8 mouse cellular contexts compared by ENCODE assay signal in the genomic region with DNA sequence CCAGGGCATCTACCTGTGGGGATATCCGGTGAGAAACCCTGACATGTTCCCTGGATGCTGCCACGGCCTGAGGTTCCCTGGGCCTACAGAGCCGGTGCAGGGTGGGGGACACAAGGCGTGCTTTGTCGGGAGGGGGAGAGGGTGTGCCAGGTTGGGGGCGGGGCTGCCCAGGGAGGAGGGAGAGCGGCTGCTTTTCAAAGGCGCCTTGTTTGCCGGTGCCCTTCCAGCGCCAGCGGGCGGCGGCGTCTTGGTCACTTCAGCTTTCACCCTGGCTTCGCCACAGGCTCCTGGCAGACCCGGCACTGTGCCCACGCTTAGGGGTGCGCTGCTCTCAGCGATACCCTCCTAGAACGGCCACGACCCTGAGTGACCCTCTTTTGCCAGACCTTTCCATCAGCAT. TPM values are rescaled to one million over a fixed set of nuclear protein-coding genes. Genes with fewer than 3 reads are reported as not detected.
A peak's percentile ranks its signal among the peaks of the same experiment; 100 is the strongest.
DNase-seq lines count a peak whose midpoint lies in the region; ATAC-seq and TF ChIP-seq lines count a peak whose summit lies in the region.

No protein-coding gene starts in this region.

- peak; percentile 44 for DNase-seq in adrenal gland, adult 2 months
- DNase-seq in adrenal gland, postnatal 4 days (ENCODE audit: low spot score in 2 of 2), result no peak
- DNase-seq in lung, embryonic 14.5 days, result peak; percentile 53
- no peak for DNase-seq in lung, postnatal 36 days
- DNase-seq in limb, embryonic 10.5 days (ENCODE audit: low spot score), result no peak
- peak; percentile 70 for DNase-seq in right cerebral cortex, postnatal 14 days
- DNase-seq in yolk sac, embryonic 10.5 days (ENCODE audit: low spot score), result no peak

- no peak overlapping the region; the same call in 1 of the 2 replicates for H3K27ac ChIP-seq in lung, embryonic 14.5 days (ENCODE audit: low read depth)
- H3K27ac ChIP-seq in heart, embryonic 16.5 days (ENCODE audit: low read length), result no peak overlapping the region
- peak overlapping the region; percentile 46; the same call in 1 of the 2 replicates for H3K27ac ChIP-seq in limb, embryonic 10.5 days

- H3K9me3 ChIP-seq in lung, embryonic 14.5 days (ENCODE audit: low read depth, low read length), result no peaks in the 10 kb centered on the region
- H3K9me3 ChIP-seq in heart, embryonic 16.5 days (replicated peaks; ENCODE audit: control insufficient read depth, low read length), result no peaks in the 10 kb centered on the region
- no peaks in the 10 kb centered on the region for H3K9me3 ChIP-seq in limb, embryonic 10.5 days (replicated peaks)

- peak overlapping the region; percentile 20 for H3K4me3 ChIP-seq in lung, embryonic 14.5 days (ENCODE audit: low read depth, low read length)
- peak overlapping the region; percentile 34 for H3K4me3 ChIP-seq in heart, embryonic 16.5 days (ENCODE audit: low read length)
- peak overlapping the region; percentile 39 for H3K4me3 ChIP-seq in limb, embryonic 10.5 days

- H3K9ac ChIP-seq in lung, embryonic 14.5 days, result peak overlapping the region; percentile 27; the same call in 1 of the 2 replicates
- peak overlapping the region; percentile 55; the same call in 1 of the 2 replicates for H3K9ac ChIP-seq in heart, embryonic 16.5 days (ENCODE audit: low read length)

- TF ChIP-seq CTCF in lung, embryonic 14.5 days (IDR thresholded peaks at IDR 0.05; ENCODE audit: low read depth), result no peak

- ATAC-seq in lung, embryonic 14.5 days (ENCODE audit: insufficient read depth), result no peak; the same call in 1 of the 2 replicates
- ATAC-seq in heart, embryonic 16.5 days (replicated peaks; ENCODE audit: extremely low read depth, insufficient read depth, low FRiP score), result no peak

- H3K4me1 ChIP-seq in lung, embryonic 14.5 days (ENCODE audit: insufficient read depth), result peaks cover 9% of the 10 kb centered on the region; the same call in 1 of the 2 replicates
- H3K4me1 ChIP-seq in heart, embryonic 16.5 days (ENCODE audit: control insufficient read depth, insufficient read depth, low read length), result peaks cover 24% of the 10 kb centered on the region
- peaks cover 51% of the 10 kb centered on the region for H3K4me1 ChIP-seq in limb, embryonic 10.5 days

- H3K27me3 ChIP-seq in lung, embryonic 14.5 days (ENCODE audit: insufficient read depth, low read length), result 0 out of 2 replicates have a peak, but pooled peaks cover 6% of the 10 kb centered on the region
- H3K27me3 ChIP-seq in heart, embryonic 16.5 days (ENCODE audit: control insufficient read depth, insufficient read depth, low read length), result peaks cover 18% of the 10 kb centered on the region
- H3K27me3 ChIP-seq in limb, embryonic 10.5 days (ENCODE audit: low read depth, poor library complexity, severe bottlenecking), result peaks cover 57% of the 10 kb centered on the region

- H3K4me2 ChIP-seq in lung, embryonic 14.5 days, result peak overlapping the region; percentile 56
- H3K4me2 ChIP-seq in heart, embryonic 16.5 days (ENCODE audit: low read depth, low read length), result peak overlapping the region; percentile 55

- WGBS in lung, embryonic 14.5 days, result 5% methylated on average over 21 of the region's 21 CpGs
- WGBS in heart, embryonic 16.5 days, result 24% methylated on average over 20 of the region's 21 CpGs
- WGBS in limb, embryonic 10.5 days, result 12% methylated on average over 21 of the region's 21 CpGs

- peaks cover 44% of the 10 kb centered on the region for H3K36me3 ChIP-seq in lung, embryonic 14.5 days (ENCODE audit: insufficient read depth)
- peaks cover 17% of the 10 kb centered on the region for H3K36me3 ChIP-seq in heart, embryonic 16.5 days (ENCODE audit: control insufficient read depth, insufficient read depth)
- peaks cover 50% of the 10 kb centered on the region for H3K36me3 ChIP-seq in limb, embryonic 10.5 days

RNA-seq across cellular contexts. Expression of gene Col11a2, which starts 0.8 kb away (rescaled TPM):
- 1 to 10 TPM; 1.0 to 1.1 TPM for total RNA-seq in adrenal gland, adult 2 months (2021)
- polyA plus RNA-seq in adrenal gland, adult 2 months (2012; rRNA removed), result 0.35 and 1.7 TPM in 2 replicates
- total RNA-seq in adrenal gland, postnatal 4 days (2021), result 1 to 10 TPM; 3.1 to 6.4 TPM
- 4.3 and 5.0 TPM in 2 replicates for polyA plus RNA-seq in lung, embryonic 14.5 days (2014; fragmentation: Nextera tagmentation; extraction: Ambion mirVana)
- polyA plus RNA-seq in heart, embryonic 16.5 days (2015; fragmentation: Nextera tagmentation; extraction: Ambion mirVana), result 1.1 and 1.2 TPM in 2 replicates
- polyA plus RNA-seq in limb, embryonic 10.5 days (2016; fragmentation: Nextera tagmentation; extraction: Ambion mirVana), result 0.43 and 2.5 TPM in 2 replicates

RNA-seq across cellular contexts. Expression of gene Rxrb, which starts 6.8 kb away (rescaled TPM):
- 10 to 100 TPM; 47.5 to 54.9 TPM for total RNA-seq in adrenal gland, adult 2 months (2021)
- 150 and 161 TPM in 2 replicates for polyA plus RNA-seq in adrenal gland, adult 2 months (2012; rRNA removed)
- 10 to 100 TPM; 74.5 to 78.0 TPM for total RNA-seq in adrenal gland, postnatal 4 days (2021)
- 30.3 and 35.3 TPM in 2 replicates for polyA plus RNA-seq in lung, embryonic 14.5 days (2014; fragmentation: Nextera tagmentation; extraction: Ambion mirVana)
- 33.7 and 34.5 TPM in 2 replicates for polyA plus RNA-seq in heart, embryonic 16.5 days (2015; fragmentation: Nextera tagmentation; extraction: Ambion mirVana)
- 49.9 and 51.0 TPM in 2 replicates for polyA plus RNA-seq in limb, embryonic 10.5 days (2016; fragmentation: Nextera tagmentation; extraction: Ambion mirVana)

RNA-seq across cellular contexts. Expression of gene Slc39a7, which starts 7.0 kb away (rescaled TPM):
- total RNA-seq in adrenal gland, adult 2 months (2021), result 100 to 1,000 TPM; 156 to 217 TPM
- polyA plus RNA-seq in adrenal gland, adult 2 months (2012; rRNA removed), result 291 and 321 TPM in 2 replicates
- total RNA-seq in adrenal gland, postnatal 4 days (2021), result 100 to 1,000 TPM; 145 to 156 TPM
- polyA plus RNA-seq in lung, embryonic 14.5 days (2014; fragmentation: Nextera tagmentation; extraction: Ambion mirVana), result 102 and 105 TPM in 2 replicates
- polyA plus RNA-seq in heart, embryonic 16.5 days (2015; fragmentation: Nextera tagmentation; extraction: Ambion mirVana), result 108 and 119 TPM in 2 replicates
- polyA plus RNA-seq in limb, embryonic 10.5 days (2016; fragmentation: Nextera tagmentation; extraction: Ambion mirVana), result 196 TPM in 2 replicates

RNA-seq across cellular contexts. Expression of gene H2-Ke6, which starts 10.6 kb away (rescaled TPM):
- 100 to 1,000 TPM; 252 to 263 TPM for total RNA-seq in adrenal gland, adult 2 months (2021)
- polyA plus RNA-seq in adrenal gland, adult 2 months (2012; rRNA removed), result 362 and 465 TPM in 2 replicates
- 100 to 1,000 TPM; 135 to 144 TPM for total RNA-seq in adrenal gland, postnatal 4 days (2021)
- 35.9 and 40.6 TPM in 2 replicates for polyA plus RNA-seq in lung, embryonic 14.5 days (2014; fragmentation: Nextera tagmentation; extraction: Ambion mirVana)
- polyA plus RNA-seq in heart, embryonic 16.5 days (2015; fragmentation: Nextera tagmentation; extraction: Ambion mirVana), result 53.0 and 59.1 TPM in 2 replicates
- polyA plus RNA-seq in limb, embryonic 10.5 days (2016; fragmentation: Nextera tagmentation; extraction: Ambion mirVana), result 25.9 and 33.7 TPM in 2 replicates

RNA-seq across cellular contexts. Expression of gene Ring1, which starts 14.0 kb away (rescaled TPM):
- total RNA-seq in adrenal gland, adult 2 months (2021), result 10 to 100 TPM; 41.4 to 57.0 TPM
- 70.0 and 92.4 TPM in 2 replicates for polyA plus RNA-seq in adrenal gland, adult 2 months (2012; rRNA removed)
- total RNA-seq in adrenal gland, postnatal 4 days (2021), result 10 to 100 TPM; 49.0 to 54.3 TPM
- polyA plus RNA-seq in lung, embryonic 14.5 days (2014; fragmentation: Nextera tagmentation; extraction: Ambion mirVana), result 5.6 and 6.6 TPM in 2 replicates
- polyA plus RNA-seq in heart, embryonic 16.5 days (2015; fragmentation: Nextera tagmentation; extraction: Ambion mirVana), result 13.0 and 13.7 TPM in 2 replicates
- 11.8 and 15.0 TPM in 2 replicates for polyA plus RNA-seq in limb, embryonic 10.5 days (2016; fragmentation: Nextera tagmentation; extraction: Ambion mirVana)

Comparison
In these comparisons a context has a peak if more than half of its experiments do, and no peak if none do; other contexts are left out.
1. DNase-seq: peak in adrenal gland, adult 2 months (single experiment), lung, embryonic 14.5 days (single experiment) and right cerebral cortex, postnatal 14 days (single experiment); none in adrenal gland, postnatal 4 days (0 of 2), lung, postnatal 36 days (single experiment), limb, embryonic 10.5 days (single experiment) and yolk sac, embryonic 10.5 days (single experiment).
2. Peak in every context shown above with its lines, with median percentiles within 50 percentile points of each other: H3K4me3 ChIP-seq.